Mouse (Mus musculus) stomach, postnatal 0 days (tissue): Measurements from ENCODE around the gene Nmrk2.

Experiments
- CTCF ChIP-seq: IDR thresholded peaks from 2 replicates; pipeline ENCODE4 v1.5.1; 2016; ENCODE audit warnings: antibody characterized with exemption, low read depth, mild to moderate bottlenecking, moderate library complexity
- EP300 ChIP-seq: optimal IDR thresholded peaks from 2 replicates; pipeline ENCODE3; 2016; ENCODE audit warnings: antibody characterized with exemption

- TF ChIP-seq CTCF = no peak
- TF ChIP-seq EP300 = no peak
Observed at GRCm38 (mm10) chr10:81167200-81168086, 34.4 kb downstream of the Nmrk2 start, which contains the start of gene Pias4.
